Mouse (Mus musculus) kidney, postnatal 0 days (tissue): Measurements from ENCODE around the gene Ppp1r1a. TPM values are rescaled to one million over a fixed set of nuclear protein-coding genes. Genes with fewer than 3 reads are reported as not detected.

Source experiments
- ATAC-seq: fragments of 200-750 bp; cut with Nextera tagmentation; replicated peaks from 2 replicates; pipeline ENCODE4 v1.8.0; 2017; ENCODE audit warnings: low read depth, moderate number of reproducible peaks, moderate TSS enrichment, moderate library complexity; ENCODE audit not compliant: low FRiP score
- DNase-seq: peaks from one replicate; pipeline ENCODE4 v3.0.0-alpha.2; 2016; ENCODE audit warnings: low spot score
- H3K27ac ChIP-seq: fragments of 300-500 bp; sonication (generic); 2 replicates; pipeline ENCODE4 v1.5.1; 2014; ENCODE audit warnings: mild to moderate bottlenecking
- H3K27me3 ChIP-seq: fragments of 300-500 bp; sonication (generic); 2 replicates; pipeline ENCODE4 v1.6.1; 2014; ENCODE audit warnings: low read length, mixed read lengths; ENCODE audit not compliant: insufficient read depth
- H3K36me3 ChIP-seq: fragments of 300-500 bp; sonication (generic); 2 replicates; pipeline ENCODE4 v1.6.1; 2014; ENCODE audit warnings: low read length, mixed read lengths; ENCODE audit not compliant: insufficient read depth
- H3K4me1 ChIP-seq: fragments of 300-500 bp; sonication (generic); replicated peaks from 2 replicates; pipeline ENCODE4 v1.6.1; 2014; ENCODE audit warnings: antibody characterized with exemption, low read length, mixed read lengths; ENCODE audit not compliant: insufficient read depth
- H3K4me2 ChIP-seq: fragments of 300-500 bp; sonication (generic); 2 replicates; pipeline ENCODE4 v1.6.1; 2014; ENCODE audit warnings: mild to moderate bottlenecking, low read length, moderate library complexity, mixed read lengths
- H3K4me3 ChIP-seq: fragments of 300-500 bp; sonication (generic); replicated peaks from 2 replicates; pipeline ENCODE4 v1.5.1; 2014; ENCODE audit warnings: low read depth, low read length
- H3K9ac ChIP-seq: fragments of 300-500 bp; sonication (generic); 2 replicates; pipeline ENCODE4 v1.6.1; 2014; ENCODE audit warnings: low read depth, low read length
- H3K9me3 ChIP-seq: fragments of 300-500 bp; sonication (generic); replicated peaks from 2 replicates; pipeline ENCODE4 v1.6.1; 2016; ENCODE audit warnings: low read length, inconsistent platforms, mixed read lengths
- CTCF ChIP-seq: IDR thresholded peaks from 2 replicates; pipeline ENCODE4 v1.5.1; 2016; ENCODE audit warnings: antibody characterized with exemption, low read depth, mild to moderate bottlenecking, moderate library complexity
- WGBS: fragments of 180-500 bp; shearing (Covaris S2); extraction: QIAGEN DNeasy Blood & Tissue Kit; methylation state at CpG from one replicate; pipeline ENCODE4 v1.1.7; 2014; 5-methylcytosine and 5-hydroxymethylcytosine counted together
- polyA plus RNA-seq: library from polyadenylated mRNA; unstranded; fragments of >200 nt; fragmentation: Nextera tagmentation; extraction: Ambion mirVana; gene quantifications from 2 replicates; pipeline ENCODE4 v1.2.1, GENCODE M21; 2015

Ppp1r1a gene
- polyA plus RNA-seq, 1 experiment from 2014 or later, result 93.2 TPM

- Histone ChIP-seq H3K4me1 (peaks cover 5% of the 10 kb centered on the region), H3K36me3 (no peaks in the 10 kb centered on the region), H3K27ac (0 out of 2 replicates have a peak overlapping the region, but pooled peaks have one; percentile 25), H3K27me3 (no peaks in the 10 kb centered on the region), H3K4me2 (no peak overlapping the region), H3K9ac (no peak overlapping the region), H3K9me3 (no peaks in the 10 kb centered on the region), H3K4me3 (no peak overlapping the region)
- TF ChIP-seq CTCF, result no peak
- peak; percentile 33; the same call in 1 of the 2 replicates for ATAC-seq
- no peak for DNase-seq
Observed at GRCm38 (mm10) chr15:103542526-103542925, 4.7 kb upstream of the Ppp1r1a start.

- DNase-seq (no peak), ATAC-seq (no peak)
- H3K4me2 ChIP-seq, result no peak overlapping the region
Observed at GRCm38 (mm10) chr15:103540646-103541045, 2.8 kb upstream of the Ppp1r1a start.

DNA sequence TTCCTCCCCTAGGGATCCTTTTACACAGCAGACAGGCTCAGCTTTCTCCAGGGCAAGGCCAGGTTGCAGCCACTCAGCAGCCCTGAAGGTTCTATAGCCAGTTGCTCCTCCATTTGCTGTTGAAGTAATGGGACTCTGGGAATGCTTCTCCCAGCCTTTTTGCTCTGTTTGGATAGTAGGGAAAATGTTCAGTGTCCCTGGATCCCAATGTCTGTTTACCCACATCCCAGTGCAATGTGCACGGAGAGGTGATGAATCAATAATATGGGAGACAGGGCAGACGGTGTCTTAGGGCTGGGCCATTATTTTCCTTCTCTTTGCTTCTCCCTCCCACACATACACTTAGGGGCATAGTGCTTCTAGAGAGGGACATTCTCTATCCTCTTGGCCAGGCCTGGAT is 1.5 kb upstream of the Ppp1r1a start:
- TF ChIP-seq CTCF, result no peak
- H3K27me3 ChIP-seq, result no peaks in the 10 kb centered on the region
- H3K4me3 ChIP-seq, result no peak overlapping the region
- H3K4me1 ChIP-seq, result peaks cover 12% of the 10 kb centered on the region
- no peak overlapping the region for H3K9ac ChIP-seq
- no peaks in the 10 kb centered on the region for H3K9me3 ChIP-seq
- ATAC-seq, result no peak
- no peaks in the 10 kb centered on the region for H3K36me3 ChIP-seq
- H3K27ac ChIP-seq, result no peak overlapping the region
- DNase-seq, result no peak
- 32% methylated on average over 2 of the region's 2 CpGs for WGBS
- H3K4me2 ChIP-seq, result no peak overlapping the region; the same call in 1 of the 2 replicates

More at GRCm38 (mm10) chr15:103540646-103541045, 2.8 kb upstream of the Ppp1r1a start:
- 37% methylated on average over 1 of the region's 1 CpGs for WGBS
- peaks cover 12% of the 10 kb centered on the region for H3K4me1 ChIP-seq
- no peak for TF ChIP-seq CTCF
- no peak overlapping the region for H3K27ac ChIP-seq
- H3K9ac ChIP-seq, result no peak overlapping the region
- no peaks in the 10 kb centered on the region for H3K9me3 ChIP-seq
- H3K4me3 ChIP-seq, result no peak overlapping the region
- no peaks in the 10 kb centered on the region for H3K27me3 ChIP-seq
- H3K36me3 ChIP-seq, result no peaks in the 10 kb centered on the region

DNA sequence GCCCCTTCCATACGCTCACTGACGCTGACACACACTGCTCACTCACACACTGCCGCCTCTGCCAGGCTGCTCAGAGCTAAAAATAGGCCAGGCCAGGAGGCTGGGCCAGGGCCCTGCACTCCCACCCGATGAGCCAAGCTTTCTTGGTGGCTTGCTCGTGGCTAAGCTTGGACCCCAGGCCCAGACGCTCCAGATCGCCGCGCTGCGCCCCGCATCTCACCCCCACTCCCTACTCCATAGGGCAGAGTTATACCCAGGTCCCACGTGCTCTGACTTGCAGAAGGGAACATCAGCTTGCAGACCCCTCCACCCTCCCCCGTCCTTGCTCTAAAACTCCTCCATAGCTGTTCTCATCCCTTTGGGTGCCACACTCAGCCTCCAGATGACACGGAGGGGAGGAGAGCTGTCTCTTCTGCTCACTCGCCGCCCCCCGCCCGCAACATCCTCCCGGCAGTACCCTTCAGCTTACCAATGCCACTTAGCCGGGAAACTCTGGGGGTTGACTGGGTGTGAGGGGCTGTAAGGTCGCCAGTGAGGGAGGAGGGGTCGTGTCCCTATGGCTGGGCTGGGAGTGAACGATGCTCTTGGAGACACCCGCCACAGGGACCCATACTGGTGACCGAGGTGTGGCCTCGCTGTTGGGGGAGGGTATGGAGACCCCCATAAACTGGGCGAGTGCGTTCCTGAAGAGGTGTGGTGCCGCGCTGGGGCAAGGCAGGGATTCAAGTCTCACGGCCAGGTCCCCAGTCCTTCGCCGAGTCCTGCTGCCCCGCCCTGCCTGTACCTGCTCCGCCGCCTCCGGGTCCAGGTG is 587 bp downstream of the Ppp1r1a start:
- ATAC-seq (peak; percentile 35), DNase-seq (no peak)
- Histone ChIP-seq H3K9ac (peak overlapping the region; percentile 65), H3K4me2 (peak overlapping the region; percentile 92), H3K27ac (peak overlapping the region; percentile 25; the same call in 1 of the 2 replicates), H3K36me3 (no peaks in the 10 kb centered on the region), H3K27me3 (no peaks in the 10 kb centered on the region), H3K4me3 (peak overlapping the region; percentile 59), H3K4me1 (peaks cover 9% of the 10 kb centered on the region), H3K9me3 (no peaks in the 10 kb centered on the region)
- 3% methylated on average over 35 of the region's 37 CpGs for WGBS
- TF ChIP-seq CTCF, result no peak

GRCm38 (mm10) chr15:103536456-103536855 is 1.3 kb downstream of the Ppp1r1a start:
- H3K36me3 ChIP-seq, result no peaks in the 10 kb centered on the region
- 43% methylated on average over 2 of the region's 2 CpGs for WGBS
- H3K9ac ChIP-seq, result no peak overlapping the region
- no peaks in the 10 kb centered on the region for H3K9me3 ChIP-seq
- no peak overlapping the region for H3K27ac ChIP-seq
- TF ChIP-seq CTCF, result no peak
- DNase-seq (no peak), ATAC-seq (no peak)
- H3K4me1 ChIP-seq, result peaks cover 9% of the 10 kb centered on the region
- no peaks in the 10 kb centered on the region for H3K27me3 ChIP-seq
- H3K4me2 ChIP-seq, result peak overlapping the region; percentile 92; the same call in 1 of the 2 replicates
- no peak overlapping the region for H3K4me3 ChIP-seq

DNA sequence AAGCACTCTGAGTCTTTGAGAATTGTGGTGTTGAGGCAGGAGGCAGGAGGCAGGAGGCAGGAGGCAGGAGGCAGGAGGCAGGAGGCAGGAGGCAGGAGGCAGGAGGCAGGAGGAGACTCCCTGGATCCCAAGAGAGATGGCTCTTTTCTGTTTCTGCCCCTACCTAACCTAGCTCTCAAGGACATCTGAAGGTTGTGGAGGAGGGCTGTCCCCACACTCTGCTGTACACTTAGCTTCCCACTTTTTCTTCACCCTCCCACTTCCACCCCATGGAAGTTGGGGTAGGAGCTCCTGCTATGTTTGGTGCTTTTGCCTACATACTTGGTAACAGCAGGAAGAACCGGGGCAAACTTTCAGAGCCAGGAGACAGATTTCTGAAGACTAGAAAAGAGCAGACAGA is 2.0 kb downstream of the Ppp1r1a start:
- no peak for DNase-seq
- Histone ChIP-seq H3K4me3 (no peak overlapping the region), H3K9ac (no peak overlapping the region), H3K9me3 (no peaks in the 10 kb centered on the region), H3K4me1 (peaks cover 9% of the 10 kb centered on the region), H3K27me3 (no peaks in the 10 kb centered on the region), H3K27ac (no peak overlapping the region), H3K4me2 (no peak overlapping the region), H3K36me3 (no peaks in the 10 kb centered on the region)
- 63% methylated on average over 1 of the region's 1 CpGs for WGBS
- ATAC-seq, result no peak
- TF ChIP-seq CTCF, result no peak
